Mouse (Mus musculus) v-Abl transformed pro-B cells (cell line): ENCODE results near the gene Inpp4a.

Source experiments
- in situ Hi-C, 2 experiments: fragments of 400-800 bp; cut with MboI; formaldehyde crosslinking; loops; one replicate each; pipeline ENCODE4 v1.15.1; 2025; ENCODE audit not compliant: unreplicated experiment in 2 of 2

The Inpp4a gene

GRCm38 (mm10) chr1:37405137-37405536, 105.5 kb downstream of the Inpp4a start:
- in situ Hi-C loops, result no loop called here

GRCm38 (mm10) chr1:37407228-37407627, 107.6 kb downstream of the Inpp4a start:
- in situ Hi-C loops, result no loop called here

DNA sequence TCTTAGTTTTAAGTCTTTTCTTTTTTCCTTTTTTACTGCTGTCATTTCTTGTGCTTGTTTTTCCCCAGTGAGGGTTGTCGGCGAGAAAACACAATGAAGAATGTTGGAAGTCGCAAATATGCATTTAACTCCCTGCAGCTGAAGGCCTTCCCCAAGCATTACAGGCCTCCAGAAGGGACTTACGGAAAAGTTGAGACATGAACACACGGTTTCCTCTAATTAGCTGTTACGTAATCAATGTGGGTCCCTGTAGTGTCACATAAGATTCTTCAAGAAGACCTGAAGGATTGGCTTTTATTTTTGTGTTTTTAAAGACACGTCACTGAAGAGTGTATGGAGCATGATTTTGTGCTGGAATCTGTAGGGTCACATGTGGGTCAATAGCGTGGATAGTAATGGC, 108.4 kb downstream of the Inpp4a start:
- in situ Hi-C loops, result no loop called here

- in situ Hi-C loops, result no loop called here
These were observed 109.0 kb downstream of the Inpp4a start for GRCm38 (mm10) chr1:37408678-37409077.

DNA sequence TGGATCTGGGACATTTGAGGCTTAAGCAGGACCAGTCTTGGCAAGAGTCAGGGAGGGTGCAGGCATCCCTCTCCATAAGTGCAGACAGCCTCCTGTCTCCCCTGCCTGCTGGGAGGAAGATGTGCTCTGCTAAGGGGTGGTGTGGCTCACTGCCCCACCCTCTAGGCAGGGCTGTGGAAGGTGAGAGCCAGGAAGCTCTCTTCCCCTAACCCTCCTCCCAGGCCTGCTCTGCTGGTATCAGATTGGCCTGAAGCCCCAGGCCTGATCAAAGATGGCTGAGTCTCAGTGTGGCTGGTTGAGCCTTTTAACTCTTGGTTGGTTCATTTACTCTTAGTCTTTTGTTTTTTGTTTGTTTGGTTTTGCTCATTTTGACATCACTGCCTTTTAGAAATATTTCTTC, 110.0 kb downstream of the Inpp4a start:
- in situ Hi-C loops, result no loop called here

- in situ Hi-C loops, result no loop called here
These were observed 115.7 kb downstream of the Inpp4a start for GRCm38 (mm10) chr1:37415394-37415793.

DNA sequence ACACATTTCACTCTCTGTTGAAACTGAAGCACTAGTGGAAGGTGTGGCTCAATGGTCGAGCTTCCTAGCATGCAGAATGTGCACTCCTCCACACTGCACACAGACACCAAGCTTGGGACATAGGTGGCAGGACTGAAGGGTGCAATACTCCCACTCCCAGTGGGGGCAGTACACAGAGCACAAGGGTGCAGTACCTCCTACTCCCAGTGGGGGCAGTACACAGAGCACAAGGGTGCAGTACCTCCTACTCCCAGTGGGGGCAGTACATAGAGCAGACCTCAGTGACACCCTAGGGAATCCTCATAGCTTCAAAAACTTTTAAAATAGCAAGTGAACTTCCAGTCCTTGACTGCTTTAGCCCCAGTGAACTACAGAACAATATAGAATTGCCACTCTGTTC, 119.8 kb downstream of the Inpp4a start:
- in situ Hi-C loops, result no loop called here

DNA sequence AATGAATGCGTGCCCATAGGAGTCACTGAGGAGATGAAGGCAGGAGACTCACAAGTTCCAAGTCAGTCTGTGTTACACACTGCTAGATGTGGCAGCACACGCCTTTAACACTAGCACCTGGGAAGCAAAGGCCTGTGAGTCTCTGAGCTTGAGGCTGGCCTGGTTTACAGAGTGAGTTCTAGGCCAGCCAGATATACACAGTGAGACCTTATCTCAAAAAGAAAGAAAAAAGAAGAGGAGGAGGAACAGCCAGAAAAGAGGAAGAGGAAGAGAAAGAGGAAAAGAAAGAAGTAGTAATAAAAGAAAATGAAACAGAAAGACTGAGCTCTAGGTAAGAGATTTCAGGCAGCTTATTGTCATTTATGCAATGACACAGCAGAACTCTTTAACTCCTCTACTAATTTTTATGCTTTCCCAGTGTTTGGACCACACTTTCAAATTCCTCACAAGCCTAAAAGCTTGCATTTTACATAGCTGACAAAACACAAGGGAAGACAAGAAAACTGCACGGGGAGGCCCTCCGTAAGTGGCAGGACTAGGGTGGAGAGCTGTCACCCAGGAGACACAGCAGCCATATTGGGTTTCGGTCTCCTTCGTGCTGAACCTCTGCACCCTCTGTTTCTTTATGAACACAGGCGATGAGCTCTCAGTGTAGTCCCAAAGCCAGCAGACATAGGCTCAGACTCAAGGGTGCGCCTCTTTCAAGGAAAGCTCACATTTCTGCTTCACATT, 127.6 kb downstream of the Inpp4a start:
- in situ Hi-C loops, result loop anchor here (25.0 kb wide), 3 partner anchors 560 to 665 kb away; partner anchors contain the start of genes Eif5b (in 1 of the 2), Txndc9 (in 1 of the 2) and Zap70 (in 1 of the 2)

DNA sequence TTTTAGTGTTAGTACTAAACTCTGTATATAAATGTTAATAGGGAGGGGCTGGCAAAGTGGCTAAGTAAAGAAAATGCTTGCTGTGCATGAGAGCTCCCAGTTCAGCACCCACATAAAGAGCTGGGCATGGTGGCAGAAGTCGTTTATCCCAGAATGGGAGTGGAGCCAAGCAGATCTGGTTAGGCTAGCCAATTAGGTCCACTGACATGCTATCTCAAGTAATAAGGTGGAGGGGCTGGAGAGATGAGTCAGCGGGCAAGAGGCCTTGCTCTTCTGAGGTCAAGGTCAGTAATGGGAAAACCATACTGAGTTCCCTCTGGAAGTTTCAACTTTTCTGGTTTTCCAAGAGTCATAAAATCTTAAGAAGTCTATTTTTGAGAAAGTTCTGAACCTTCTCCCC, 129.2 kb downstream of the Inpp4a start:
- in situ Hi-C loops, result loop anchor here (25.0 kb wide), 3 partner anchors 558 to 667 kb away; partner anchors contain the start of genes Eif5b (in 1 of the 2), Txndc9 (in 1 of the 2) and Zap70 (in 1 of the 2)

DNA sequence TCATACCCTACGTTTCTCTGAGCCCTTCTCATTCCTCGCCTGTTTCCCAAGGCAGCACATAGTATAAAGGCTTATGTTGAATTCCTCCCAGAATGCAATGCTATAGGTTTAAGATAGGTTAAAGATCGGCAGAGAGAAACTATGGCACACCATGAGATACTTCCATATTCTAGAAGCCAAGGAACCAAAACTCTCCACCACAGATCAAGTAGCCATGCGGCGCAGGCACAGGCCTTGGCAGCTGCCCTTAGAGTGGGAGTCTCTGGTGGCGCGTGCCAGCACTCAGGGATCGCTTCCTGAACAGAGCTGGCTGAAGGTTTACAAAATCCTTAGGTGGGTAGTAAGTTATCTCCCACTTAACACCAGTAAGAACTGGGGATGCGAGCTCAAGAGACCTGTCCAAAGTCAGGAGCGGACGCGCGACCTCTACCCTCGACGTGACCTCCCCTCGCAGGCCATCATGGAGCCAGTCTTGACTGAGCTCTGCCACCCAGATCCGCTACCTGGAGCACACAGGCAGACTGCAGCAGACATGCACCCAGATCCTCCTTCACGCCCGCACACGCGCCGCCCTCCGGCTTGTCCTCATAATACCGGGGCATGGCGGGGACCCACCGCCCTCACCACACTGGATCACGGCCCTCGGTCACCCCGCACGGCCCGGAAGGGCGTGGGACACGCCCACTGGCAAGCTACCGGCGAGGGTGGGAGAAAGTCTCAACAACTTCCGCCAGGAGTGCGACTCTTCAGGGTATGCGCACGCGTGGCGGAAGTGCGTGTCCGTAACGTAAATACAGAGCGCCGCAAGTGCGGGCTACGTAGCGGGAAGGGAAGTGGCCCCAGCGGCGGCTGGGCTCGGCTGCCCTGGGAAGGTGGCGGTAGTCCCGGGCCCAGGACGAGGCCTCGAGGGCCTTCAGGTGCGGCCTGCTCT, 130.0 kb downstream of the Inpp4a start, which contains the start of the genes Coa5 and Unc50:
TSS of gene Coa5 (minus strand) at position 738 of the 931 bp plus-strand sequence.
TSS of gene Unc50 (plus strand) at position 774 of the 931 bp plus-strand sequence.
- in situ Hi-C loops, result loop anchor here (25.0 kb wide), 3 partner anchors 558 to 667 kb away; partner anchors contain the start of genes Eif5b (in 1 of the 2), Txndc9 (in 1 of the 2) and Zap70 (in 1 of the 2)

- in situ Hi-C loops, result loop anchor here (25.0 kb wide), 3 partner anchors 557 to 668 kb away; partner anchors contain the start of genes Eif5b (in 1 of the 2), Txndc9 (in 1 of the 2) and Zap70 (in 1 of the 2)
These were observed 130.7 kb downstream of the Inpp4a start for GRCm38 (mm10) chr1:37430297-37430840.

- in situ Hi-C loops, result loop anchor here (25.0 kb wide), 3 partner anchors 551 to 674 kb away; partner anchors contain the start of genes Eif5b (in 1 of the 2), Txndc9 (in 1 of the 2) and Zap70 (in 1 of the 2)
These were observed 136.8 kb downstream of the Inpp4a start for GRCm38 (mm10) chr1:37436419-37436818.

- in situ Hi-C loops, result loop anchor here (5.0 to 25.0 kb wide), 4 partner anchors 171 to 681 kb away; partner anchors contain the start of genes Eif5b (in 1 of the 2), Txndc9 (in 1 of the 2) and Zap70 (in 1 of the 2)
These were observed 143.5 kb downstream of the Inpp4a start for GRCm38 (mm10) chr1:37442848-37443835.

GRCm38 (mm10) chr1:37448361-37449095, 148.9 kb downstream of the Inpp4a start:
- in situ Hi-C loops, result loop anchor here (5.0 to 25.0 kb wide), 5 partner anchors 176 to 686 kb away; partner anchors contain the start of genes Eif5b (in 1 of the 2), Txndc9 (in 1 of the 2) and Zap70 (in 1 of the 2)

DNA sequence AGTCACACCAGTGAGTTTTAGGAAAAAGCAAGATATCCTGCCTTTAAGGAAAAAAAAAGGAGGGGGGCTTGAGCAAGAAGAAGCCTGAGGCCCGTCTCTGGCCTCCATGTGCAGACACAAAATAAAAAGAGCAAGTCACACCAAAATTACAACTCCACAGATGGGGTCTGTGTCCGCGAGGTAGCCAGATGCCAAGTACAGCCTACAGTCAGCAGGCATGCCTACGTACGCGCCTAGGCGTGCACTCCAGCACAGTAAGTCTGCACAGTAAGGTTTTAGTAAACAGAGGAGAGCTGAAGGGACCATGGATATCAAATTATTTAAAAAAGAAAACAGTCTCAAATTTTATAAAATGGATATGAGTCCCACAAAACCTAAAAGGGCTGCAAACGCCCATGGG, 151.6 kb downstream of the Inpp4a start:
- in situ Hi-C loops, result loop anchor here in 1 of 2 experiments (25.0 kb wide), 1 partner anchor 411 kb away; the partner anchor contains the start of genes Lipt1 and Tsga10

- in situ Hi-C loops, result loop anchor here in 1 of 2 experiments (25.0 kb wide), 1 partner anchor 405 kb away; the partner anchor contains the start of genes Lipt1 and Tsga10
These were observed 157.9 kb downstream of the Inpp4a start for GRCm38 (mm10) chr1:37457546-37457945.
